Mouse (Mus musculus): ENCODE results near the gene Prr27. TPM values are rescaled to one million over a fixed set of nuclear protein-coding genes. Genes with fewer than 3 reads are reported as not detected.

Gene Prr27
- not detected in 2 replicates for polyA plus RNA-seq (2014; fragmentation: Nextera tagmentation; extraction: Ambion mirVana)

- no peak for ATAC-seq (ENCODE audit: low FRiP score)
- WGBS = 84% methylated on average over 1 of the region's 1 CpGs
- Histone ChIP-seq H3K27ac (ENCODE audit: low read depth, low read length) (no peak within 1 kb of the TSS), H3K4me2 (no peak within 1 kb of the TSS), H3K27me3 (ENCODE audit: control insufficient read depth, insufficient read depth, low read length) (no peaks in the 10 kb centered on the region), H3K4me3 (ENCODE audit: low read depth, low read length) (no peak within 1 kb of the TSS), H3K4me1 (ENCODE audit: control insufficient read depth, insufficient read depth, low read length) (no peaks in the 10 kb centered on the region), H3K9ac (ENCODE audit: low read length) (no peak within 1 kb of the TSS), H3K36me3 (ENCODE audit: control insufficient read depth, insufficient read depth, low read length) (no peaks in the 10 kb centered on the region), H3K9me3 (ENCODE audit: control insufficient read depth, low read length) (no peaks in the 10 kb centered on the region)
- no peak for DNase-seq (ENCODE audit: low spot score, missing footprints)
Measured at GRCm38 (mm10) chr5:87825386-87825785, at the start of gene Prr27. TSS of gene Prr27 (plus strand) at chr5:87825686.

GRCm38 (mm10) chr5:87782731-87783130, 42.8 kb upstream of the Prr27 start:
- Histone ChIP-seq H3K9ac (ENCODE audit: low read length) (no peak overlapping the region), H3K9me3 (ENCODE audit: control insufficient read depth, low read length) (no peaks in the 10 kb centered on the region), H3K36me3 (ENCODE audit: control insufficient read depth, insufficient read depth, low read length) (no peaks in the 10 kb centered on the region), H3K4me2 (no peak overlapping the region), H3K4me3 (ENCODE audit: low read depth, low read length) (no peak overlapping the region), H3K4me1 (ENCODE audit: control insufficient read depth, insufficient read depth, low read length) (no peaks in the 10 kb centered on the region), H3K27ac (ENCODE audit: low read depth, low read length) (no peak overlapping the region), H3K27me3 (ENCODE audit: control insufficient read depth, insufficient read depth, low read length) (no peaks in the 10 kb centered on the region)
- ATAC-seq (ENCODE audit: low FRiP score) (no peak), DNase-seq (ENCODE audit: low spot score, missing footprints) (no peak)
- WGBS = 61% methylated on average over 4 of the region's 4 CpGs

DNA sequence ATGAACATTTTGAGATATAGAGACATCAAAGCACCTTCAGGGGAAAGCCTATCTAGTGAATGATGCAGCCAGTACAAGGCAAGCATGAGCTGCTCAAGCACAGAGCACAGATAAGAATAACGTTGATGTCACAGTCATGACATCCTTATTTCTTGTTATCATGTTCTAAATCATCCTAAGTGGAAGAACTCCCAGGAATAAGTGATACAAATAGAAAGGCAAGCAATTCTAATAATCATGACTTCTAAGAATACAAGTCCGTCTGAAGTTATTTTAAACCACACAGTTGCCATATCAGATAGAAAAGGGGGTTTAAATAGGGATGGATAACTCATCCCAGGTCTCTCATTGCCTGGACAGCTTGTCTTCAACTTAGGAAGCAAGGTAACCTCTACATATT, 17.7 kb upstream of the Prr27 start, which contains the start of gene Csn1s2b:
Gene Csn1s2b (plus strand): TSS at position 301 of the 400 bp plus-strand sequence.
- no peak within 1 kb of the TSS for H3K27ac ChIP-seq (ENCODE audit: low read depth, low read length)
- H3K9me3 ChIP-seq (ENCODE audit: control insufficient read depth, low read length) = no peaks in the 10 kb centered on the region
- WGBS = 69% methylated on average over 2 of the region's 2 CpGs
- no peak within 1 kb of the TSS for H3K4me2 ChIP-seq
- H3K4me3 ChIP-seq (ENCODE audit: low read depth, low read length) = no peak within 1 kb of the TSS
- H3K36me3 ChIP-seq (ENCODE audit: control insufficient read depth, insufficient read depth, low read length) = no peaks in the 10 kb centered on the region
- DNase-seq (ENCODE audit: low spot score, missing footprints) = no peak
- H3K9ac ChIP-seq (ENCODE audit: low read length) = no peak within 1 kb of the TSS
- no peaks in the 10 kb centered on the region for H3K27me3 ChIP-seq (ENCODE audit: control insufficient read depth, insufficient read depth, low read length)
- no peaks in the 10 kb centered on the region for H3K4me1 ChIP-seq (ENCODE audit: control insufficient read depth, insufficient read depth, low read length)
- no peak for ATAC-seq (ENCODE audit: low FRiP score)

DNA sequence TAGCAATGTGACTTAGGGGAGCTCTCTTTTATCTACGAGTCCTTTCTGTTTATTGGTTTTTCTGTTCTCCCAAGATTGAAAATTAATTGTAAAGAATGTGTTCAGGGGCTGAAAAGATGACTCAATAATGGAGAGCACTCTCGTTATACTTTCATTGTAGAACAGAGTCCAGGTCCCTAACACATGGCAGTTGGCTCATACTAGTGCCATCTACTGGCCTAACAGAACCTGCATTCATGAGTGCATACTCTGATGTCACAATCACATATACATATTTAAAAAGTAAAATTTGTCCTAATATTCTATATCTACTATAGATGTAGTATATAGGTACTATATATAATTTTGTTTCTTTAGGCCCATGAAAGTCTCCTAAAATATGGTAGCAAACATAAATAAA, 16.2 kb upstream of the Prr27 start:
- H3K4me2 ChIP-seq = no peak overlapping the region
- no peak overlapping the region for H3K9ac ChIP-seq (ENCODE audit: low read length)
- no peaks in the 10 kb centered on the region for H3K27me3 ChIP-seq (ENCODE audit: control insufficient read depth, insufficient read depth, low read length)
- no peaks in the 10 kb centered on the region for H3K4me1 ChIP-seq (ENCODE audit: control insufficient read depth, insufficient read depth, low read length)
- H3K9me3 ChIP-seq (ENCODE audit: control insufficient read depth, low read length) = no peaks in the 10 kb centered on the region
- 75% methylated on average over 2 of the region's 2 CpGs for WGBS
- no peaks in the 10 kb centered on the region for H3K36me3 ChIP-seq (ENCODE audit: control insufficient read depth, insufficient read depth, low read length)
- no peak overlapping the region for H3K27ac ChIP-seq (ENCODE audit: low read depth, low read length)
- no peak overlapping the region for H3K4me3 ChIP-seq (ENCODE audit: low read depth, low read length)
- ATAC-seq (ENCODE audit: low FRiP score) = no peak
- DNase-seq (ENCODE audit: low spot score, missing footprints) = no peak

DNA sequence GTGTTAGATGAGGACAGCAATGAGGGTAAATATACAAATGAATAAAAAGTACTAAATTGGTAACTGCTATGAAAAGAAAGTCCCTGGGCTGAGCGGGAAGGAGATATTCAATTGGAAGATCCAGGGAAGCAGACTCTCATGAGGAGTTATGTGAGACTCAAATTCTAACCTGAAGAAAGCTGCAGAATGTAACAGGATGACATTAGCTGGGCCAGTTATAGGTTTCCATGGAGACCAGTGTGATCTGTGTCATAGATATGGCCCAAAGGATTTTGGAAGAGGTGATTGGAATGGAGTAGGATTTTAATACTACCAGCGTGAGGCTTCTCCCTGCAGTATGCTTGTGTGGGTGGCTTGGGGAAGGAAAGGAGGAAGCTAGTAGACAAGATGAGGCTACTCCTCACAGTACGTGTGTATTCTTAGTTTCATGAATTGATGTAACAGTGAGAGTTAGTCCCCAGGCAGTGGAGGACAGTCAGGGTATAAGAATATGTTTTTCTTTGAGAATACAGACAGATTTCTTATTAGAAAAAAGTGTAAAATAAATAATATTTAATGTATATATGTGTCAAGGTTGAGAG, 29.7 kb downstream of the Prr27 start:
- no peak overlapping the region for H3K27ac ChIP-seq (ENCODE audit: low read depth, low read length)
- no peak for ATAC-seq (ENCODE audit: low FRiP score)
- H3K9ac ChIP-seq (ENCODE audit: low read length) = no peak overlapping the region
- no peak overlapping the region for H3K4me3 ChIP-seq (ENCODE audit: low read depth, low read length)
- 89% methylated on average over 3 of the region's 3 CpGs for WGBS
- no peaks in the 10 kb centered on the region for H3K27me3 ChIP-seq (ENCODE audit: control insufficient read depth, insufficient read depth, low read length)
- no peaks in the 10 kb centered on the region for H3K9me3 ChIP-seq (ENCODE audit: control insufficient read depth, low read length)
- no peaks in the 10 kb centered on the region for H3K36me3 ChIP-seq (ENCODE audit: control insufficient read depth, insufficient read depth, low read length)
- no peaks in the 10 kb centered on the region for H3K4me1 ChIP-seq (ENCODE audit: control insufficient read depth, insufficient read depth, low read length)
- DNase-seq (ENCODE audit: low spot score, missing footprints) = no peak
- no peak overlapping the region for H3K4me2 ChIP-seq

- Histone ChIP-seq H3K27me3 (ENCODE audit: control insufficient read depth, insufficient read depth, low read length) (no peaks in the 10 kb centered on the region), H3K9ac (ENCODE audit: low read length) (no peak overlapping the region), H3K4me1 (ENCODE audit: control insufficient read depth, insufficient read depth, low read length) (no peaks in the 10 kb centered on the region), H3K4me2 (no peak overlapping the region), H3K36me3 (ENCODE audit: control insufficient read depth, insufficient read depth, low read length) (no peaks in the 10 kb centered on the region), H3K4me3 (ENCODE audit: low read depth, low read length) (no peak overlapping the region), H3K27ac (ENCODE audit: low read depth, low read length) (no peak overlapping the region), H3K9me3 (ENCODE audit: control insufficient read depth, low read length) (no peaks in the 10 kb centered on the region)
- 0 out of 2 replicates have a peak, but pooled peaks have one; percentile 50 for ATAC-seq (ENCODE audit: low FRiP score)
- no peak for DNase-seq (ENCODE audit: low spot score, missing footprints)
- WGBS = 76% methylated on average over 2 of the region's 2 CpGs
Measured at GRCm38 (mm10) chr5:87870084-87870483, 44.6 kb downstream of the Prr27 start.

GRCm38 (mm10) chr5:87871423-87871822, 45.9 kb downstream of the Prr27 start:
- Histone ChIP-seq H3K4me1 (ENCODE audit: control insufficient read depth, insufficient read depth, low read length) (no peaks in the 10 kb centered on the region), H3K4me3 (ENCODE audit: low read depth, low read length) (no peak overlapping the region), H3K36me3 (ENCODE audit: control insufficient read depth, insufficient read depth, low read length) (no peaks in the 10 kb centered on the region), H3K9ac (ENCODE audit: low read length) (no peak overlapping the region), H3K9me3 (ENCODE audit: control insufficient read depth, low read length) (no peaks in the 10 kb centered on the region), H3K27ac (ENCODE audit: low read depth, low read length) (no peak overlapping the region), H3K27me3 (ENCODE audit: control insufficient read depth, insufficient read depth, low read length) (no peaks in the 10 kb centered on the region), H3K4me2 (no peak overlapping the region)
- DNase-seq (ENCODE audit: low spot score, missing footprints) (peak; percentile 83), ATAC-seq (ENCODE audit: low FRiP score) (no peak)
- 38% methylated on average over 4 of the region's 4 CpGs for WGBS

DNA sequence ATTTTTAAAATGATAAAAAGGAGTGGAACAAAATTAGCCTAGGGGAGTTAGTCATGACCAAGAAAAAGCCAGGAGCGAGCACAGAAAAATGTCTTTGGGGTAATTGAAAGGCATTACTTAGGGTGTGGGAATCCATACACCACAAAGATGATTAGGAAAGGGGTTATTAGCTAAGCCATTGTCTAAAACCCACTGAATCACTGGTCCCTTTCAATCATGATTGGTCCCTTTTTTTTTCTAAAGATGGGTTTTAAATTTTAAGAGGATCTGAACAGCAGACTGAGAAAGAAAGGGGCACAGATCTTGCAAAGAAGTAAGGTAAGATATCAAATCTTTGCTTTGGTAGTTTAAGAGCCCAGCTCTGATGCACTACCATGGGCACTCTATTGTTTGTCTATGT, 59.2 kb downstream of the Prr27 start, which contains the start of gene Odam:
Gene Odam (plus strand): TSS at position 301 of the 400 bp plus-strand sequence.
- no peak for DNase-seq (ENCODE audit: low spot score, missing footprints)
- 82% methylated on average over 1 of the region's 1 CpGs for WGBS
- no peaks in the 10 kb centered on the region for H3K4me1 ChIP-seq (ENCODE audit: control insufficient read depth, insufficient read depth, low read length)
- no peaks in the 10 kb centered on the region for H3K9me3 ChIP-seq (ENCODE audit: control insufficient read depth, low read length)
- no peak within 1 kb of the TSS for H3K9ac ChIP-seq (ENCODE audit: low read length)
- H3K27ac ChIP-seq (ENCODE audit: low read depth, low read length) = no peak within 1 kb of the TSS
- H3K4me2 ChIP-seq = no peak within 1 kb of the TSS
- H3K36me3 ChIP-seq (ENCODE audit: control insufficient read depth, insufficient read depth, low read length) = no peaks in the 10 kb centered on the region
- H3K4me3 ChIP-seq (ENCODE audit: low read depth, low read length) = no peak within 1 kb of the TSS
- ATAC-seq (ENCODE audit: low FRiP score) = no peak
- no peaks in the 10 kb centered on the region for H3K27me3 ChIP-seq (ENCODE audit: control insufficient read depth, insufficient read depth, low read length)
